Mouse (Mus musculus): ENCODE data around the gene Tmem254b.
"Not testable (repeated sequence)": the region's sequence is repeated elsewhere in the genome, so short reads cannot be mapped to it uniquely, and the experiment has no call there.

Tmem254b gene

DNA sequence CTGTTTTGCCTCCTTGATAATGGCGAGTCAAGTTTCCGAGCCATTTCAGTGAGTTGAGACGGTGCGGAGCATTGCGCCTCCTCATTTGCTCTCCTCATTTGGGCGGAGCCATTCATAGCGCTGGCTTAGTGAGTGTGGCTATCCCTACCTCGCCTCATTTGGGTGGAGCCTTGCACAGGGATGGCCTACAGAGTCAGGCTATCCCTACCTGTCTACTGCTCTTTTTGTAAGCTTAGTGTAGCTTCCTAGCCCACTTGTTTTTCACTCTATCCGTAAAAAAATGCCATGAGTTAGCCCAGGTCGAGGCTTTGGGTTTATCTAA, at the start of gene Tmem254b:
Tmem254b (minus strand) TSS at position 116 of the 322 bp plus-strand sequence.
- not testable (repeated sequence) for DNase-seq (ENCODE audit: low spot score in 2 of 2)

DNA sequence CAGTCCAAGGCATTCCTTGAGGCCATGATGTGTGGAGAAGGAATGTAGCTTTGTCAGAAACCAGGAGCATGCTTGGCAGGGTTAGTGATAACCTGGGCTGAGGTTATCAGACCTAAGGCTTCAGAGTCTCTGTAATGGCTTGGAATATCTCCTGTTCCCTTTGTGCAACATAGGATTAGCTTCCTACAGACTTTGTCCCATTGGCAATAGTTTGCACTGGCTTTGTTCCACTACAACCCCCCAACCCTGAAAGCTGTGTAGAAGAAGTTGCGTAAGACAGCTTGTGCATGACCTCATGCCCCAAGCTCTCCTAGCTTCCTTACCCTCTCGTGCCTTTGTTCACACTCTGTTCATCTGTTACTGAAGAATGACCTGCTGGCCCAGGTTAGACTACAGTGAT, 30.3 kb upstream of the Tmem254b start:
- not testable (repeated sequence) for DNase-seq (ENCODE audit: low spot score in 2 of 2)

DNA sequence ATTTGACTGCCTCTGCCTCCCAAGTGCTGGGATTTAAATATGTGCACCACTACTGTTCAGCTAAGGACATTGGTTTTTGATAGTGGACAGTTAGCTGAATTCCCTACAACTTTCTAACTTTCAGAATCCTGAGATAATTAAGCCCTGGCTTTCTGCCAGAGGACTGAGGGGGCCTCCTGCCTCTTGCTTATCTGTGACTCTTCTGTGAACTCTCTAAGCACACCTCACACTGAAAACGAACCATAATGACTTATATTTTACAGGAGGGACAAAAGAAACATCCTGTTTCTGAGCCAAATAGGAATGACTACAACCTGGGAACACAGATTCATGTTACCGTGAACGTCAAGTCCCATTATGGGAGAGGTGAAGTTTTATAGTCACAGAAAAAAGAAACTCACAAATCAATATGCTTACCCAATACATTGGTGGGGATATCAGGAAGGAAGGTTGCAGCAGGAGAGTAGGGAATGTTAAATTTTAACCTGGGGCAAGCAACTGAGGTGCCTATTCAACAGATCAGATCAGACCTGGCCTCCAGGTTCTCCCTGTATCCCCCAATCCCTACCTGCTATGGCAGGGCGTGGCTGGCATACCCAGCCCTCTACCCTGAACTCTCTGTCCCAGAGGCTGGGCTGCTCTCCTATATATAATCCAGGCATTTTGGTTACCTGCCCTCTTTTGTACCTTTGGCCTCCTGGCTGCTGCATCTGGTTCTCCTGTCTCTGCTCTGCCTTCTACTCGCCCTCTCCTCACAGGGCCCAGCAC, 9.6 kb upstream of the Tmem254b start:
- not testable (repeated sequence) for DNase-seq (ENCODE audit: low spot score in 2 of 2)

DNA sequence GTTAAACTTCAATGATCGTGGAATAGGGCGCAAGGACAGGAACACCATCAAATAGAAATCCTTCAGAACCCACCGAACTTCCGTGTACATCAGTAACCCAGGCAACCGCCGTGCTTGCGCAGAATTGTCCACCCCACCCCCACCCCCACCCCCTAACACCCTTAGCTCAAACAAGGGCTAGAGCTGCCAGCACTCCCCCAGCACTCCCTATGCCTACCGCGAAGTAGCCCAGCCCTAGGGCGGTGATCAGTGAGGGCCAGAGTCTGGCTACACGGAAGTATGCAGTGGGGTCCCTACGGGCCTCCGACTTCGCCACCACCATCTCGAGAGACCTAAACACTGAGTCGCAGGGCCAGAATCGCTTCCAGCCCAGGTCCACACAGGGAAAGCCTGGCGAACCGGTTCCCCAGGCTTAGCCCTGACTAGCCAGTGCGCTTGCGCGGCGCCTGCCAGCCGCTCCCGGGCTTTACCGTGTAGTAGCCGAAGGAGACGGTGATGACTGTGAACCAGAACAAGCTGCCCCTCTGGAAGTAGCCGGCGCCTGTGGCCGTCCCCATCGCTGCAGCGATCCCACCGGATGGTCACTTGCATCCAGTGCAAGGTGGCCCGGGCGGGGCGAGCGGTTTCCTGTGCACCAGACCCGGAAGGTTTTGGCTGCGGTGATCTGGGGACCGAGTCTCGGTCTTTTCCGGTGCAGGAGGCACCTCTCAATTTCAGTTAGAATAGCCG, 480 bp downstream of the Tmem254b start:
- not testable (repeated sequence) for DNase-seq (ENCODE audit: low spot score in 2 of 2)

DNA sequence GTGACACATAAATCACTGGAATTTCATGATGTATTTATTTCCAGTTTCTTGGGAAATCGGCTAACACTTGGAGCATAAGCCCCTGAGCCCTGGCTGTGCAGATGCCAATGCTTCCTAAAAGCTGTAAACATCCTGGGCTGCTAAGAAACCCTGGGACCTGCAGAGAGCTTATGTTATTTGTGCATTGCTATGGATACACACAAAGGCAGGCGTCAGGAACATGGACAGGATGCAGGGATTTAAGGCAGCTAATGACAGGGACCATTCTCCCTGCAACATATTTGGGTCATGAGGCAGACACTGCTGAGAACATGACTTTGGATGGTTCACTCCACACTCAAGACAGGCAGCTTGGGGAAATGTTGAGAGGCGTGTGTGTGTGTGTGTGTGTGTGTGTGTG, 9.0 kb downstream of the Tmem254b start:
- not testable (repeated sequence) for DNase-seq (ENCODE audit: low spot score in 2 of 2)

DNA sequence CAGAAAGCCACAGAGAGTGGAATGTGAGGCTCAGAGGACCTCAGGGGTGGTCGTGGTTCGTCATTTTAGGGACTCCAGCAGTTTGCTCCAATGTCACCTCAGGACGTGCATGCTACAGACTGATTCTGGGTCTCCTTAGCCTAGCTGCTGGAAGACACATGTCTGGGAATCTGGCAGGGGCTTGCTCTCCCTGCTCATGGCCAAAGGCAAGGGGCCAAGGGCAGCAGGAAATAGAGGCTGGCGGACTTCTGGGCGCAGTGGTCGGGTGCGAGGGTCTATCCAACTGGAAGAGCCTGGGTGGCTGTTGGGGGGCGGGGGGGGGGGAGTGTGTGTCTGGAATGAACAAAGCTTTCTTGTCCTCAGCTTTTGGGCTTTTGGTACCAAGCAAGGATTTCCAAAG, 18.5 kb downstream of the Tmem254b start:
- not testable (repeated sequence) for DNase-seq (ENCODE audit: low spot score in 2 of 2)

DNA sequence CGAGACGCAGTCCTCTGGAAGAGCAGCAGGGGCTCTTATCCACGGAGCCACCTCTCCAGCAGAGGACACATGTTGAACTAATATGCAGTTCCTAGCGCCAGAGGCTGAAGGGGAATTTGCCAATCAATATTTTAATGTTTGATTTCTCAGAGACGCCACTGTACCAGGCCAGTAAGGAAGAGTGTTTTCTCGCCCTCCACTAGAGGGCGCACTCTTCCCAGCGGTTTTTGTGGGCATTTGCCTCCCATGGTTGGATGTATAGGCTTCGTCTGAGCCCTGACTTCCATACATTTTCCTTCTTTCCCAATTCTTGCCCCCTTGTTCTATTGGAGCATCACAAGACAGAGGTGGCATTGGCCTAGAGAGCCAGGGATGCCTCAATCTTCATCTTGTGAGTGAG, 20.2 kb downstream of the Tmem254b start:
- DNase-seq (ENCODE audit: low spot score in 2 of 2) = not testable (repeated sequence)

DNA sequence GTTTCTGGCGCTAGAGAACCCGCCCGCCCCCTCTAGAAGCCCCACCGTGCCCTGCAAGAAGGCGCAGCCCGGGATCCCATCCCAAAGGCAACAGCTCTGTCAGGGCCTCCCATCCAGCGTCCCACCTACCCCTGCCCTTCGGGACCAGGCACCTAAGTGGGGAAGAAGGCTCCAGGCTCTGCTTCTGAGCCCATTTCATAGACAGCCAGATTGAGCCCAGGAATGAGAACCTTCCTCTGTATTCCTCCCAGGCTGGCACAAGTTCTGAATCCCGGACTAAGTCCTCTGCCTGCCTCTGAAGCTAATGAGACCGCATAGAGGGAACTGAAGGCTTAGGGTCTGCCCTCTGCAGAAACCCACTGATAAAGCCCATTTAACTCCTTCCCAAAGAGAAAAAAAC, 24.5 kb downstream of the Tmem254b start, which contains the start of gene Plac9b:
Plac9b (minus strand) TSS at position 101 of the 400 bp plus-strand sequence.
- DNase-seq (ENCODE audit: low spot score in 2 of 2) = not testable (repeated sequence)

DNA sequence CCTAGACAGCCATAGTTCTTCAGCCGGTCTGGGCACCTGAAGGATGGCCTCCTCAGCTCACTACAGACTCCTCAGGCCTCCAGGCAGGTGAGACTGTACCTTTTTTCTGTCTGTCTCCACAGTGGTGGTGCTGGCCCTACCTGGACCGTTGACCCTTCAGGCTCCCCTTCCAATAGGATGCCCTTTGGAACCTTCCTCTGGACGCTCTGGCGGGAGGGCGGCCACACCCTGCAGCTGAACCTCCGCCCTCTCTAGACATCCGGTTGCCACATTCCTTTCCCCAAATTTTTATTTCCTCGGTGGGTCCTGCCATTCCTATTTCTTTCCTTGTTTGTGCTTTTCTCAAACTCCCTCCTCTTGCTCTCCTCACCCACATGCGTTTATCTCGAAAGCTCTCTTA, 25.2 kb downstream of the Tmem254b start:
- DNase-seq (ENCODE audit: low spot score in 2 of 2) = not testable (repeated sequence)

DNA sequence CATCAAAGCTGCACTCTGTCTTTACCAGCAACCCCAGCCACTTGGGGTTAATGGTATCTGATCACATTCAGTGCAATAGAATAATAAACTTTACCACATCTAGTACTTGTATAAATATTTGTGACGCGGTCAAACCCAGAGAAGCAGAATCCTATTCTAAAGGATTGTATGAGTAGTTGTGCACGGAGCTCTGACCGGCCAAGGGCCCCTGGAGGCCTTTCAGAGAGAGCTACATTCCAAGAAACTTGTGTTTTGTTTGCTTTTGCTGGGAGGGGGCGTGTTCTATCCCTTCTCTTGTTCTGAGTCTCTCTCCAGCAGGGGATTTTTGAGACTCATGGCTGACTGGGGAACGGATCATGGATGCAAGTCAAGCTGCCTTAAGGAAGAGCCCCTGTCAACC, 31.8 kb downstream of the Tmem254b start:
- not testable (repeated sequence) for DNase-seq (ENCODE audit: low spot score in 2 of 2)

DNA sequence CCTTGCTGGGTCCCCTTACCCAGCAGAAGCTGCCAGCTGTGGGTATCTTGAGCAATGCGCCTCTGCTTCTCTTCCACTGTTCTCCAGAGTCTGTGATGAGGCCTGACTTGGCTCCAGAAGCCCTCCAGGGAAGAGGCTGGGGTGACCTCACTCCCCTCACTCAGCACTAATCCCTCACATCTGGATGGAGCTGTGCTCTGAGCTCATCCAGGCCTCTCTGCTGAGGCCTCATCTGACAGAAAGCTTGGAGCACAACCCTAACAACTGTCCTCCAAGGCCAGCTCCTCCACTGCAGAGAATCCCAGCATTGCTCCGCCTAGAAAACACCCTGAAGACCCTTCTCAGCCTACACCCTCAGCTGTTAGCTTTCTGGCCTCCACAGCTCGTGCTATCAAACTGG, 32.9 kb downstream of the Tmem254b start:
- DNase-seq (ENCODE audit: low spot score in 2 of 2) = not testable (repeated sequence)

DNA sequence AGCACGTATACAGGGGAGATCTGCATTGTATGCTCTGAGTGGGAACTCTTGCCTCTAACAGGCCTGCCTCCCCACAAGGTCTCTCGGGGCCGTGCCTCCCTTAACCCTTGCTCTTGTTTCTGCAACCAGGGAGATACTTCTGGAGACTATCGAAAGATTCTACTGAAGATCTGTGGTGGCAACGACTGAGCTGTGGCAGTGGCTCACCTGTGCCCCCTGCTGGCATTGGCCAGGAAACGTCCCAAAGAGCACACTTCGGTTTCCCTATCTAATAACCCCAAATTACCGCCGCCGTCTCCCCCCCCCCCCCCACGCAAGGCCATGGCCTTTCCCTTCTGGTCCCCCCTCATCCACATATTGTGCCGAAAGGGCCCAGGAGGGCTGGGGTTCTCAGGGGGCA, 41.6 kb downstream of the Tmem254b start:
- DNase-seq (ENCODE audit: low spot score in 2 of 2) = not testable (repeated sequence)

DNA sequence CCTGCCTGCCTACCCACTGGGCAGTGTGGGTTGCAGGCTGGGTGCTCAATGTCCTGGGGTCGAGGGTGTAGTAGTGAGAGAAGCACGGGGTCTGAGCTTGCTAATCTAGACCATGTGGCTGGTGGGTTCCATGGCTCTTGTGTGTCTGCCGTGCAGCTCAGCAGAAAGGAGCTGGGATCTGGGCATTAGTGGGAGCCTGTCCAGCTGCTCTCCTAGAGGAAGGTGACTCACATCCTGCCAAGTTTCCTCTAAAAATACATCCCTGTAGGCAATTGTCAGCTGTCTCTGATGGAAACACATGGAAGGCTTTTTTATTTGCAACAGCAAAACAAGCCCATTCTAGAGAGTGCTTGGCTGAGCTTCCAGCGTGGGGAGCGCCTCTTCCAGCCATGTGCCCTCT, 44.4 kb downstream of the Tmem254b start:
- DNase-seq (ENCODE audit: low spot score in 2 of 2) = not testable (repeated sequence)

DNA sequence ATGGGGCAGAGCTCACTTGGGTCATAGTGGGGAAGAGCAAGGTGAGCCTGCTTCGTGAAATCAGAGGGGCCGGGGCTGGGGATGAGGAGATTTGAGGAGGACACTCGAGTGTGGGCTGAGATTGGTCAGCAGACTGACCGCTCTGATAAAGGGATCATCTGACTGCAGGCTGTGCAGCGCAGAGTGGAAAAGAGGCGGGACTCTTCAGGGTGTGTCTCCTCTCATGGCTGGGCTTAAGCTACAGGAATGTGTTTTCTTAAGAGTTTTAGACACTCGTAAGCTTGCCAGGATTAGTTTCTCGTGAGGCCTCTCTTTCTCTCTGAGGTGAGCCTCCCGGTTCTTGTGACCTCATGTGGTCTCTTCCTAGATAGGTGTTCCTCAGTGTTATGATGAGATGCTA, 45.7 kb downstream of the Tmem254b start:
- not testable (repeated sequence) for DNase-seq (ENCODE audit: low spot score in 2 of 2)

DNA sequence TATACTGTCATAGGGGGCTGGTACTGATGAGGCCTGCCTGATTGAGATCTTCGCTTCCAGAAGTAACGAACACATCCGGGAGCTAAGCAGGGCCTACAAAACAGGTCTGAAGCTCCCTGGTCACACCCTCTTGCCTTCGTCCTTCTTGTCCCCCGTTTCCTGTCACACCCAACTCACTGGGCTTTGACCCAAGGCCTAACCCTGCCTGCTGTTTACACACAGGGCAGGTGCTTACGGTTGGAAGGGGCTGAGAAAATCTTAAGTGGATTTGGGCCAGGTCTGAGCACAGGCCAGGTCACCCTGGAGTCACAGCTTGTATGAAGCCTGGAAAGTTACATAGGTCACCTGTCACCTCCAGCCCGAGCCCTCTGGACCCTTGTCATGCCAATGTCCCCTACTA, 50.8 kb downstream of the Tmem254b start:
- not testable (repeated sequence) for DNase-seq (ENCODE audit: low spot score in 2 of 2)
